Mouse (Mus musculus) testis, adult 10 weeks (tissue): ENCODE data around the gene Tnks1bp1. TPM values are rescaled to one million over a fixed set of nuclear protein-coding genes. Genes with fewer than 3 reads are reported as not detected.

ENCODE experiments used
- polyA plus RNA-seq: library from polyadenylated mRNA; stranded (reverse); fragments of 350-450 nt; fragmentation: Illumina TruSeq; extraction: RNeasy Lipid Tissue Mini Kit (QIAGEN cat#74804); gene quantifications from one replicate; pipeline ENCODE4 v1.2.3, GENCODE M21; 2014; ENCODE audit warnings: low read depth, low replicate concordance

Gene Tnks1bp1
- 0.21 TPM for polyA plus RNA-seq

GRCm38 (mm10) chr2:85047596-85048167 is at the start of gene Tnks1bp1:
Tnks1bp1 (plus strand) TSS chr2:85048022.

GRCm38 (mm10) chr2:85037047-85038026 is 10.5 kb upstream of the Tnks1bp1 start, which contains the start of the genes Ssrp1 and P2rx3:
Ssrp1 (plus strand) TSS chr2:85037234.
P2rx3 (minus strand) TSS chr2:85037462.

Other genes starting within 250 kb of the Tnks1bp1 start
- gene Ube2l6, start 249.2 kb upstream of the Tnks1bp1 start, polyA plus RNA-seq = 2.4 TPM
- 1.1 TPM for gene Smtnl1, start 225.4 kb upstream of the Tnks1bp1 start, polyA plus RNA-seq
- 1.9 TPM for gene Timm10, start 221.0 kb upstream of the Tnks1bp1 start, polyA plus RNA-seq
- gene Slc43a1, start 209.2 kb upstream of the Tnks1bp1 start, polyA plus RNA-seq = 0.11 TPM
- gene Rtn4rl2, start 161.3 kb upstream of the Tnks1bp1 start, polyA plus RNA-seq = not detected
- gene Slc43a3, start 111.4 kb upstream of the Tnks1bp1 start, polyA plus RNA-seq = 2.2 TPM
- gene Prg2, start 67.6 kb upstream of the Tnks1bp1 start, polyA plus RNA-seq = not detected
- not detected for gene Prg3, start 59.8 kb upstream of the Tnks1bp1 start, polyA plus RNA-seq
- gene Ssrp1, start 10.8 kb upstream of the Tnks1bp1 start, polyA plus RNA-seq = 103 TPM
- gene P2rx3, start 10.6 kb upstream of the Tnks1bp1 start, polyA plus RNA-seq = 59.1 TPM
- 0.22 TPM for gene Aplnr, start 88.2 kb downstream of the Tnks1bp1 start, polyA plus RNA-seq
- 1.7 TPM for gene Lrrc55, start 149.2 kb downstream of the Tnks1bp1 start, polyA plus RNA-seq